Mouse (Mus musculus) mouse trophoblast stem cell (cell line): ENCODE measurements at regions not wholly inside any gene's neighbourhood (a gene's known extent, or its start where the extent isn't known, plus 50 kb on each side); places are given as distances from the start of the nearest gene placed in this dataset.
"Not testable (repeated sequence)": the region's sequence is repeated elsewhere in the genome, so short reads cannot be mapped to it uniquely, and the experiment has no call there.

Experiments used
- in situ Hi-C, 2 experiments: fragments of 300-500 bp; cut with MseI, MboI; formaldehyde crosslinking; loops; 2 replicates in 1 of 2; 3 replicates in 1 of 2; pipeline ENCODE4 v1.15.1; 2025

GRCm38 (mm10) chrX:166809165-166809564 is 223.6 kb upstream of the Egfl6 start:
- in situ Hi-C loops, result no loop called here

GRCm38 (mm10) chrX:166808207-166808606 is 222.7 kb upstream of the Egfl6 start:
- in situ Hi-C loops, result no loop called here

- in situ Hi-C loops, result no loop called here
Measured at GRCm38 (mm10) chrX:166805957-166806356, 220.4 kb upstream of the Egfl6 start.

- in situ Hi-C loops, result no loop called here
Measured at GRCm38 (mm10) chrX:166805480-166805879, 220.0 kb upstream of the Egfl6 start.

GRCm38 (mm10) chrX:166803246-166803645 is 217.7 kb upstream of the Egfl6 start:
- in situ Hi-C loops, result no loop called here

- in situ Hi-C loops, result no loop called here
Measured at GRCm38 (mm10) chrX:166801017-166801416, 215.5 kb upstream of the Egfl6 start.

GRCm38 (mm10) chrX:166795651-166796050 is 210.1 kb upstream of the Egfl6 start:
- in situ Hi-C loops, result no loop called here

GRCm38 (mm10) chrX:166789031-166789430 is 203.5 kb upstream of the Egfl6 start:
- in situ Hi-C loops, result no loop called here

- in situ Hi-C loops, result not testable (repeated sequence)
Measured at GRCm38 (mm10) chrX:166787137-166787536, 201.6 kb upstream of the Egfl6 start.

- in situ Hi-C loops, result no loop called here
Measured at GRCm38 (mm10) chrX:166785615-166786014, 200.1 kb upstream of the Egfl6 start.

GRCm38 (mm10) chrX:166783377-166783776 is 197.9 kb upstream of the Egfl6 start:
- in situ Hi-C loops, result no loop called here

- in situ Hi-C loops, result no loop called here
Measured at GRCm38 (mm10) chrX:166779334-166780092, 194.0 kb upstream of the Egfl6 start.

- in situ Hi-C loops, result no loop called here
Measured at GRCm38 (mm10) chrX:166773408-166773854, 187.9 kb upstream of the Egfl6 start.

- in situ Hi-C loops, result no loop called here
Measured at GRCm38 (mm10) chrX:166766991-166767390, 181.5 kb upstream of the Egfl6 start.

GRCm38 (mm10) chrX:166765647-166766046 is 180.1 kb upstream of the Egfl6 start:
- in situ Hi-C loops, result no loop called here

- in situ Hi-C loops, result no loop called here
Measured at GRCm38 (mm10) chrX:166762098-166762497, 176.6 kb upstream of the Egfl6 start.

GRCm38 (mm10) chrX:166757152-166757551 is 171.6 kb upstream of the Egfl6 start:
- in situ Hi-C loops, result no loop called here

GRCm38 (mm10) chrX:166754967-166755654 is 169.6 kb upstream of the Egfl6 start:
- in situ Hi-C loops, result no loop called here

GRCm38 (mm10) chrX:166749055-166749679 is 163.6 kb upstream of the Egfl6 start:
- in situ Hi-C loops, result no loop called here

GRCm38 (mm10) chrX:166731354-166731753 is 145.8 kb upstream of the Egfl6 start:
- in situ Hi-C loops, result no loop called here

- in situ Hi-C loops, result no loop called here
Measured at GRCm38 (mm10) chrX:166728622-166728928, 143.1 kb upstream of the Egfl6 start.

GRCm38 (mm10) chrX:166727823-166728621 is 142.5 kb upstream of the Egfl6 start:
- in situ Hi-C loops, result no loop called here
